Mouse (Mus musculus) urinary bladder, adult 2 months (tissue): Measurements from ENCODE around the gene Dmrtc2. TPM values are rescaled to one million over a fixed set of nuclear protein-coding genes. Genes with fewer than 3 reads are reported as not detected.

Source experiments
- DNase-seq: peaks from one replicate; pipeline ENCODE4 v3.0.0; 2022; ENCODE audit warnings: low spot score
- polyA plus RNA-seq: library from polyadenylated mRNA; depleted of rRNA; stranded (reverse); fragments of >200 nt; gene quantifications from 2 replicates; pipeline ENCODE4 v1.2.3, GENCODE M21; 2012; rRNA removed

Dmrtc2 gene
- polyA plus RNA-seq, 1 experiment: not detected

DNA sequence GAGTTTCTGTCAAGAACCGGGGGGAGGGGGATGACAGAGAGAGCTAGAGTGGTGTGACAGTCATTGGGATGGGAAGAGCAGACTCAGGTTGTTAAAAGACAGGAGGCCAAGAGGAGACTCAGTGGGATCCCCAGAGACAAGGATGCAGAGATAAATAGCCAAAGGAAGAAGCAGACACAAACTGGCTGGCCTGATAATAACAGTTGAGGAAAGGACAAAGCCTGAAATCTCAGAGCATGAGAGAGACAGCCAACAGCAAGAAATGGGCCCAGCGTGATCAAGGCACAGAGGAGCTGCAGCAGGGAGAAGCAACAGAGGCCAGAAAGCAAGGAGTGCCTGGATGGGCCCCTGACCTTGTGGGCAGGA is 32.4 kb downstream of the Dmrtc2 start:
- DNase-seq: no peak

DNA sequence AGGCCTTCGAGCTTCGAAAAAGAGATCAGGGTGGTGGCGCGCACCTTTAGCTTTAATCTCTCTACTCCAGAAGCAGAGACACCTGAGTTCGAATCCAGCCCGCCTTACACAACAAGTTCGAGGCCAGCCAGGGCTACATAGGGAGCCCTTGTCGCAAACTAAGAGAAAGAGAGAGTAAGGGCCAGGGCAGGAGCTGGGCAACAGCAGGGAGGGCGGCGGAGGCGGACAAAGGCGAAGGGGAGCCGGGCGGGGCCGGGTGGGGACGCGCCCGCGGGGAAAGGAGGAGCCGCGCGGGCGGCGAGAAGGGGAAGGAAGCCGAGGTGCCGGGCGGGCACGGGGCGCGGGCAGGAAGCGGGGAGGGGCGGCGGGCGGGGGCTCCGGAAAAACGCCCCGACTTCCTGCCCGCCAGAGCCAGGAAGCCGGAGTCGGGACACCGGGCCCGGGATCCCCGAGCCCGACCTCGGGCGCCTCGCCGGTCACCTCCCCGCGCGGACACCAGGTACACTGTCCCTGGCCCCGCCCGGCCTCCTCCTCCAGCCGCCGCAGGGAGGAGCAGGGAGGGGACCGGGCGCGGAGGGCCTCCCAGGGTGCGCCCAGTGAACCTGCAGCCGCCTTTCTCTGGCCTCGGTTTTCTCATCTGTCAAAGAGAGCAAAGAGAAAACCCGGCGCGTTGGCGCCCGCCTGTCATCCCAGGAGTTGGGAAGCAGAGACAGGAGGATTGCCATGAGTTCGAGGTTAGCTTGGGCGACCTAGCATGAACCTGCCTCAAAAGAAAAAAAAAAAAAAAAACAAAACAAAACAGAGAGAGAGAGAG is 33.0 kb downstream of the Dmrtc2 start, which contains the start of gene Arhgef1:
Gene Arhgef1, plus strand, starts transcription at position 283 of the 814 bp plus-strand sequence.
- peak; percentile 64 for DNase-seq

DNA sequence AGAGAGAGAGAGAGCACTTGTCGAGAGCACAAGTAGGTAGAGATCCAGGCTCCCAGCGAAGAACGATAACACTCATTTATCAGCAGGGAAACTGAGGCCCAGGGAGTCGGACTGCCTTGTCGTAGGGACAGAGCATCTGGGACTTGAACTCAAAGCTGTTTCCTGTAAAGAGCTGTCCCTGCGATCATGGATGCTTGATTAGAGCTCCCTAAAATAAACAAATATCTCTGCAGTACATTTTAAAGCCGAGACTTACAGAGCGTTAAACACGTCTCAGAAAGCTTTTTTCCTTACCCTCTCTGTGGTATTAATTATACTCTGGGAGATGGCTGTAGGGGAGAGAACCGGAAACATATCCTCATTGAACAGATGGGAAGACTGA is 33.6 kb downstream of the Dmrtc2 start:
- DNase-seq: no peak

DNA sequence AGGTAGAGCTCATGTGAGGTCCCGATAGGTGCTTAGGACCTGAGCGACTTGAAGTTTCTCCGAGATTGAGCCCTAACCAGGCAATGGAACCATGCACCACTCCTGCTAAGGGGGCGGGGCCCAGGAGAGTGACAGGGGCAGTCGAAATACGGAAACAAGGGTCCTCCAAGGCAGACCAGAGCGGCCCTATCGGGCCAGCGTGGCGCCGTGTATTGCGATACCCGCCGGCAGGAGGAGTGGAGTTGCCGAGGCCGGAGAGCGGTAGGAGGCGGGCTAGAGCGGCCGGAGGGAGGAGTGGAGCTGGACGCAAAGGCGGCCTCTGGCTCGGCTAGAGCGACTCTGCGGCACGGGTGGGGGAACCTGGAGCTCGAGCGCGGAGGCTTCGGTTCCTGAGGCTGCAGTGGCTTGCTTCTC is 34.2 kb downstream of the Dmrtc2 start:
- DNase-seq: peak; percentile 85

- no peak for DNase-seq
Observed at GRCm38 (mm10) chr7:24904936-24905335, 35.1 kb downstream of the Dmrtc2 start.

DNA sequence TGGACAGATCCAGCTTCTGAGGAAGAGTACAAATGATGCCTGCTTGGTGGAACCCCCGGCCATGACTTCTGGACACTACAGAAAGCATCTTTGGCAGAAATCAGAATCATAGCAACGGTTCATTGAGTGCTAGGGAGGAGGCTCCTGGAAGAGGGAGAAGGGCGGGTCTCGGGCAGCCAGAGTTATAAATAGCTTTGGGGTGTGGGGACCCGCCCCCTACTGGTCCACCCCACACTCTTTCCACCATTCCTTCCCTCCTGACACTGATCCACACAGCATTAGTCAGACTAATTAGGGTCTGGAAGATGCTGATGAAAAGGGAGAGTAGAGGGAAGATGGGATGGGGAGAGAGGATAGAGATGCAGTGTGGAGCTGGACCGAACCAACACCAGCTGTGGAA is 36.7 kb downstream of the Dmrtc2 start:
- no peak for DNase-seq

- no peak for DNase-seq
Observed at GRCm38 (mm10) chr7:24907211-24907748, 37.4 kb downstream of the Dmrtc2 start.

DNA sequence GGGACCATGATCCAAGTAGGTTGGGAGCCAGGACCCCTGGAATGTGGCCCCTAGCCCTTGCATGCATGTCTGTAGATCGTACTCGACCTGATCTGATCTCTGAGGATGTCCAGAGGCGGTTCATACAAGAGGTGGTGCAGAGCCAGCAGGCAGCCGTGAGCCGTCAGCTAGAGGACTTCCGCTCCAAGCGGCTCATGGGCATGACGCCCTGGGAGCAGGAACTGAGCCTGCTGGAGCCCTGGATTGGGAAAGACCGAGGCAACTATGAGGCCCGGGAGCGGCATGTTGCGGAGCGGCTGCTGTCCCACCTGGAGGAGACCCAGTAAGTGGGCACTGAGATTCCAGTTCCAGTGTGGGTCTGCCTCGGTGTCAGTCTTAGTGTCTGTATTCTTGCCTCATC is 42.6 kb downstream of the Dmrtc2 start:
- DNase-seq: no peak

- DNase-seq: no peak
Observed at GRCm38 (mm10) chr7:24918763-24919323, 49.0 kb downstream of the Dmrtc2 start.

DNA sequence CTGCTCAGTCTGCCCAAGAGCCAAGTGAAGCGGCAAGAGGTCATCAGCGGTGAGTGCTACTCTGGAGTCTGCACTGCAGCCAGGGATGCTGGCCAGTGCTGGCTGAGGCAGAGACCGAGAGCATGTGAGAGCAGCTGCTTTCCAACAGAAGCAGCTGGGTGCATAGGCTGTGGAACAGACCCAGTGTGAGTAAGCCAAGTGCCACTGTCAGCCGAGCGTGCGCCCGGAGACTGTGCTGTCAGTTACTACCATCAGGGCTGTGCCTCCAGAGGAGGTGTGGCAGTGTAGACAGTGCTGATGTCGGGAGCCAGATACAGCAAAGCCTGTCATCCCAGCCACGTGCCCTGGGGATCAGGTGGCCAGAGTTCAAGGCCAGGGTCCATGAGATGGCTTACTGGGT is 49.9 kb downstream of the Dmrtc2 start:
- DNase-seq: no peak

Other genes with a start within 250 kb of the Dmrtc2 start
- gene Lypd3, start 233.5 kb upstream of the Dmrtc2 start, polyA plus RNA-seq: 47.0 and 53.2 TPM in 2 replicates
- not detected in 2 replicates for gene Tex101, start 193.4 kb upstream of the Dmrtc2 start, polyA plus RNA-seq
- gene BC049730, start 160.8 kb upstream of the Dmrtc2 start, polyA plus RNA-seq: not detected in 2 replicates
- gene Gm4763, start 143.1 kb upstream of the Dmrtc2 start, polyA plus RNA-seq: not detected in 2 replicates
- 0.04 and 0.07 TPM in 2 replicates for gene Cd177, start 109.7 kb upstream of the Dmrtc2 start, polyA plus RNA-seq
- gene Ceacam10, start 92.9 kb upstream of the Dmrtc2 start, polyA plus RNA-seq: not detected in 2 replicates
- gene Gm9844, start 7.8 kb upstream of the Dmrtc2 start, polyA plus RNA-seq: 10.7 and 12.1 TPM in 2 replicates
- gene Lypd4, start 116 bp upstream of the Dmrtc2 start, polyA plus RNA-seq: not detected in 2 replicates
- 1,077 and 1,084 TPM in 2 replicates for gene Rps19, start 14.3 kb downstream of the Dmrtc2 start, polyA plus RNA-seq
- 0.65 and 0.74 TPM in 2 replicates for gene Cd79a, start 27.3 kb downstream of the Dmrtc2 start, polyA plus RNA-seq
- 174 and 180 TPM in 2 replicates for gene Arhgef1, start 32.9 kb downstream of the Dmrtc2 start, polyA plus RNA-seq
- gene Gm4881, start 74.4 kb downstream of the Dmrtc2 start, polyA plus RNA-seq: not detected in 2 replicates
- gene Rabac1, start 102.7 kb downstream of the Dmrtc2 start, polyA plus RNA-seq: 367 and 429 TPM in 2 replicates
- gene Atp1a3, start 135.9 kb downstream of the Dmrtc2 start, polyA plus RNA-seq: 0.51 and 0.93 TPM in 2 replicates
- gene Grik5, start 202.3 kb downstream of the Dmrtc2 start, polyA plus RNA-seq: 30.7 and 34.7 TPM in 2 replicates
- gene Zfp574, start 202.5 kb downstream of the Dmrtc2 start, polyA plus RNA-seq: 23.1 and 27.7 TPM in 2 replicates